Mouse (Mus musculus) kidney, adult 2 months (tissue): ENCODE data around the gene 4930539E08Rik. TPM values are rescaled to one million over a fixed set of nuclear protein-coding genes. Genes with fewer than 3 reads are reported as not detected.

Experiments
- DNase-seq: peaks from one replicate; pipeline ENCODE4 v3.0.0; 2021
- H3K27ac ChIP-seq: fragments of 200-500 bp; 2 replicates; pipeline ENCODE4 v1.5.1; 2012; ENCODE audit warnings: low read depth, low read length, control low read depth, inconsistent platforms; ENCODE audit not compliant: insufficient read depth
- H3K27me3 ChIP-seq: fragments of 200-500 bp; replicated peaks from 2 replicates; pipeline ENCODE4 v1.6.1; 2012; ENCODE audit warnings: mild to moderate bottlenecking, moderate library complexity, low read length, inconsistent platforms; ENCODE audit not compliant: control insufficient read depth, insufficient read depth
- H3K36me3 ChIP-seq: fragments of 200-500 bp; 2 replicates; pipeline ENCODE4 v1.6.1; 2012; ENCODE audit warnings: mild to moderate bottlenecking, moderate library complexity, low read length, inconsistent platforms; ENCODE audit not compliant: control insufficient read depth, insufficient read depth
- H3K4me1 ChIP-seq: fragments of 200-500 bp; 2 replicates; pipeline ENCODE4 v1.6.1; 2011; ENCODE audit warnings: low read length; ENCODE audit not compliant: control insufficient read depth, insufficient read depth
- H3K4me3 ChIP-seq: fragments of 200-500 bp; 2 replicates; pipeline ENCODE4 v1.5.1; 2011; ENCODE audit warnings: mild to moderate bottlenecking, low read depth, low read length, control low read depth; ENCODE audit not compliant: insufficient read depth
- CTCF ChIP-seq: fragments of 200-500 bp; conservative IDR thresholded peaks from 2 replicates; pipeline ENCODE4 v1.5.1; 2011; ENCODE audit warnings: low read depth, mild to moderate bottlenecking, control low read depth, low read length, moderate library complexity, mixed read lengths; ENCODE audit not compliant: insufficient read depth, insufficient read length
- POLR2A ChIP-seq: fragments of 200-500 bp; IDR thresholded peaks from one replicate; pipeline ENCODE4 v1.6.1; 2011; ENCODE audit warnings: low read depth, low read length, control low read depth
- WGBS: fragments of 180-500 bp; shearing (Covaris S2); methylation state at CpG from one replicate; pipeline ENCODE4 v1.1.7; 2018; 5-methylcytosine and 5-hydroxymethylcytosine counted together
- polyA plus RNA-seq: library from polyadenylated mRNA; depleted of rRNA; stranded (reverse); fragments of >200 nt; gene quantifications from 2 replicates; pipeline ENCODE4 v1.2.3, GENCODE M21; 2012

4930539E08Rik gene
- polyA plus RNA-seq, 1 experiment, result 0.34 TPM

DNA sequence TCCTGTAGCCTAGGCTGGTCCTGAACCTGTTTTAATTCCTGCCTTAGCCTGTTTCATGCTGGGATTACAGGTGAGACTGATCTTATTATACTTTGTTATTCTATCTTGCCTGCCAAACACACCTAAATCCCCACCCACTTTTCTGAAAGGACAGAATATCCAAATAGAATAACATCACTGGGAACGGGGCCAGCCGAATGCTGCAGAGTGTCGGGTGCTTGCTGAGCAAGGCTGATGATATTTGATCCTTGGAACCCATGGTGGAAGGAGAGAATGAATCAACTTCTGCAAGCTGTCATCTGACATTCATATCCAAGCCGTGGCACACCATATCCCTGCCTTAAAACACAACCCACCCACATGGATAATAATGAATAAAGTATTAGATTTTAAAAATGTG lies 33.5 kb upstream of the 4930539E08Rik start:
- TF ChIP-seq POLR2A (no peak), CTCF (no peak)
- no peak overlapping the region for H3K4me3 ChIP-seq
- no peaks in the 10 kb centered on the region for H3K27me3 ChIP-seq
- WGBS, result 37% methylated on average over 4 of the region's 4 CpGs
- H3K27ac ChIP-seq, result no peak overlapping the region
- no peaks in the 10 kb centered on the region for H3K36me3 ChIP-seq
- DNase-seq, result peak; percentile 36
- H3K4me1 ChIP-seq, result peaks cover 9% of the 10 kb centered on the region; the same call in 1 of the 2 replicates

GRCm38 (mm10) chr17:28947011-28947939 lies 32.2 kb upstream of the 4930539E08Rik start:
- no peaks in the 10 kb centered on the region for H3K27me3 ChIP-seq
- no peak overlapping the region for H3K27ac ChIP-seq
- no peak for DNase-seq
- no peak overlapping the region for H3K4me3 ChIP-seq
- peaks cover 6% of the 10 kb centered on the region; the same call in 1 of the 2 replicates for H3K4me1 ChIP-seq
- 92% methylated on average over 19 of the region's 19 CpGs for WGBS
- H3K36me3 ChIP-seq, result no peaks in the 10 kb centered on the region
- TF ChIP-seq CTCF (0 out of 2 replicates have a peak, but pooled peaks have one; percentile 9), POLR2A (no peak)

- no peak for TF ChIP-seq POLR2A
- TF ChIP-seq CTCF, result no peak
- 65% methylated on average over 7 of the region's 7 CpGs for WGBS
Measured at GRCm38 (mm10) chr17:28944481-28944880, 29.4 kb upstream of the 4930539E08Rik start.

GRCm38 (mm10) chr17:28943740-28944139 lies 28.6 kb upstream of the 4930539E08Rik start, which contains the start of gene Pxt1:
TSS of gene Pxt1 (minus strand) at chr17:28943840.
- no peaks in the 10 kb centered on the region for H3K36me3 ChIP-seq
- no peak within 1 kb of the TSS for H3K27ac ChIP-seq
- H3K4me3 ChIP-seq, result no peak within 1 kb of the TSS
- no peak for DNase-seq
- no peaks in the 10 kb centered on the region for H3K27me3 ChIP-seq
- H3K4me1 ChIP-seq, result no peaks in the 10 kb centered on the region
- TF ChIP-seq POLR2A (no peak), CTCF (no peak)
- 91% methylated on average over 7 of the region's 7 CpGs for whole genome bisulfite sequencing

More at GRCm38 (mm10) chr17:28944481-28944880, 29.4 kb upstream of the 4930539E08Rik start:
- no peak overlapping the region for H3K27ac ChIP-seq
- no peaks in the 10 kb centered on the region for H3K36me3 ChIP-seq
- H3K4me1 ChIP-seq, result no peaks in the 10 kb centered on the region
- H3K4me3 ChIP-seq, result no peak overlapping the region
- peak; percentile 85 for DNase-seq
- H3K27me3 ChIP-seq, result no peaks in the 10 kb centered on the region

GRCm38 (mm10) chr17:28942101-28942500 lies 27.0 kb upstream of the 4930539E08Rik start:
- H3K36me3 ChIP-seq, result no peaks in the 10 kb centered on the region
- TF ChIP-seq CTCF (no peak), POLR2A (no peak)
- no peaks in the 10 kb centered on the region for H3K4me1 ChIP-seq
- 77% methylated on average over 10 of the region's 11 CpGs for WGBS
- DNase-seq, result peak; percentile 28
- no peak overlapping the region for H3K4me3 ChIP-seq
- no peaks in the 10 kb centered on the region for H3K27me3 ChIP-seq
- H3K27ac ChIP-seq, result no peak overlapping the region

- H3K4me3 ChIP-seq, result no peak overlapping the region
- H3K4me1 ChIP-seq, result no peaks in the 10 kb centered on the region
- no peak for DNase-seq
- TF ChIP-seq POLR2A, result no peak
- TF ChIP-seq CTCF, result no peak
- WGBS, result 90% methylated on average over 25 of the region's 25 CpGs
- H3K27me3 ChIP-seq, result no peaks in the 10 kb centered on the region
- no peak overlapping the region for H3K27ac ChIP-seq
- H3K36me3 ChIP-seq, result no peaks in the 10 kb centered on the region
Measured at GRCm38 (mm10) chr17:28940776-28941555, 25.8 kb upstream of the 4930539E08Rik start.
